Mouse (Mus musculus): ENCODE data around the gene Hrg. TPM values are rescaled to one million over a fixed set of nuclear protein-coding genes. Genes with fewer than 3 reads are reported as not detected.
"Not testable (repeated sequence)": the region's sequence is repeated elsewhere in the genome, so short reads cannot be mapped to it uniquely, and the experiment has no call there.

Hrg gene
- polyA plus RNA-seq, 1 experiment = 0.24 TPM

DNA sequence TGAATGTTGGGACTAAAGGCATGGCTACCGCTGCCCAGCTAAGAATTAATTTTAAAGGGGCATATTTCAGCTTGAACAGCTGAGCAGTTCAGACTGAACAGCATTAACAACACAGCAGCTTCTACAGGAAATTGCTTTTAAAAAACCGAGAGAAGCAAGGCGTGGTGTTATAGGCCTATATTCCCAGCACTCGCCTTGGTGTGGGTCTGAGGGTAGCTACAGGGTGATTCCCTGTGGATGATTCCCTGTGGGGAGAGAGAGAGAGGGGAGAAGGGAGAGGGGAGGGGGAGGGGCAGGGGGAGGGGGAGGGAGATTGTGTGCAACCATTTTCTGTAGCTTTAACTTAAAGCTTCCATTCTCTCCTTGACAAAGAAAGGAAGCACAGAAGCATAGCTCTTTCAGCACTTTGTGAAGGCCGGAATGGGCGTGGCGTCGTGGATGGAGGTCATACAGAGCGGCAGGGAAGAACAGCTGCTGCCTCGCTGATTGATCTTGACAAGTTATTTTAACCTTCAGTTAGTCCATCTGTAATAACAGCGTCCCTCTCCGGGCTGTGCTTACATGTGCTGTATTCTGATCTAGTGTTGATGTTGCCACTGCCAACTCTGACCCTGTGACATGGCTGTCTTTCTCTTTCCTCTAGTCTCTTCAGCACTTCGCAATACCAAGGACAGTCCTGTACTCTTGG is 4.7 kb downstream of the Hrg start:
- 36% methylated on average over 13 of the region's 13 CpGs for WGBS
- DNase-seq (ENCODE audit: low read depth, low spot score) = peak; percentile 19

GRCm38 (mm10) chr16:22956085-22956439 is 5.2 kb downstream of the Hrg start:
- no peak for DNase-seq (ENCODE audit: low read depth, low spot score)
- WGBS = 80% methylated on average over 11 of the region's 11 CpGs

GRCm38 (mm10) chr16:22961073-22961472 is 10.2 kb downstream of the Hrg start:
- no peak for DNase-seq (ENCODE audit: low read depth, low spot score)
- WGBS = 97% methylated on average over 8 of the region's 8 CpGs

GRCm38 (mm10) chr16:22962256-22962655 is 11.4 kb downstream of the Hrg start:
- 74% methylated on average over 5 of the region's 5 CpGs for WGBS
- no peak for DNase-seq (ENCODE audit: low read depth, low spot score)

GRCm38 (mm10) chr16:22963293-22963692 is 12.4 kb downstream of the Hrg start:
- no peak for DNase-seq (ENCODE audit: low read depth, low spot score)

GRCm38 (mm10) chr16:22967383-22968030 is 16.6 kb downstream of the Hrg start:
- DNase-seq (ENCODE audit: low read depth, low spot score) = no peak
- 52% methylated on average over 1 of the region's 1 CpGs for WGBS

GRCm38 (mm10) chr16:22996951-22997350 is 46.1 kb downstream of the Hrg start:
- not testable (repeated sequence) for DNase-seq (ENCODE audit: low read depth, low spot score)
- 76% methylated on average over 3 of the region's 3 CpGs for WGBS

Other genes starting within 250 kb of the Hrg start
- gene Crygs, start 139.5 kb upstream of the Hrg start, polyA plus RNA-seq (2012; rRNA removed) = not detected in 2 replicates
- 13.9 and 16.2 TPM in 2 replicates for gene Tbccd1, start 93.4 kb upstream of the Hrg start, polyA plus RNA-seq (2012; rRNA removed)
- gene Dnajb11, start 93.2 kb upstream of the Hrg start, polyA plus RNA-seq (2012; rRNA removed) = 30.0 and 30.4 TPM in 2 replicates
- 0.21 and 0.56 TPM in 2 replicates for gene Ahsg, start 59.8 kb upstream of the Hrg start, polyA plus RNA-seq (2012; rRNA removed)
- 0.21 and 0.27 TPM in 2 replicates for gene Fetub, start 32.7 kb upstream of the Hrg start, polyA plus RNA-seq (2012; rRNA removed)
- gene Kng2, start 78.4 kb downstream of the Hrg start, polyA plus RNA-seq (2012; rRNA removed) = 0.05 TPM in 1 of 2 replicates, not detected in the other
- gene Kng1, start 106.8 kb downstream of the Hrg start, polyA plus RNA-seq (2012; rRNA removed) = not detected in 2 replicates
- gene Eif4a2, start 156.4 kb downstream of the Hrg start, polyA plus RNA-seq (2012; rRNA removed) = 78.7 and 94.4 TPM in 2 replicates
- gene Rfc4, start 176.7 kb downstream of the Hrg start, polyA plus RNA-seq (2012; rRNA removed) = 1.0 and 1.7 TPM in 2 replicates
- gene Adipoq, start 195.5 kb downstream of the Hrg start, polyA plus RNA-seq (2012; rRNA removed) = 26.4 and 29.8 TPM in 2 replicates

All from large intestine, adult 2 months (tissue).